Mouse (Mus musculus): ENCODE measurements at regions not wholly inside any gene's neighbourhood (a gene's known extent, or its start where the extent isn't known, plus 50 kb on each side); places are given as distances from the start of the nearest gene placed in this dataset.

DNA sequence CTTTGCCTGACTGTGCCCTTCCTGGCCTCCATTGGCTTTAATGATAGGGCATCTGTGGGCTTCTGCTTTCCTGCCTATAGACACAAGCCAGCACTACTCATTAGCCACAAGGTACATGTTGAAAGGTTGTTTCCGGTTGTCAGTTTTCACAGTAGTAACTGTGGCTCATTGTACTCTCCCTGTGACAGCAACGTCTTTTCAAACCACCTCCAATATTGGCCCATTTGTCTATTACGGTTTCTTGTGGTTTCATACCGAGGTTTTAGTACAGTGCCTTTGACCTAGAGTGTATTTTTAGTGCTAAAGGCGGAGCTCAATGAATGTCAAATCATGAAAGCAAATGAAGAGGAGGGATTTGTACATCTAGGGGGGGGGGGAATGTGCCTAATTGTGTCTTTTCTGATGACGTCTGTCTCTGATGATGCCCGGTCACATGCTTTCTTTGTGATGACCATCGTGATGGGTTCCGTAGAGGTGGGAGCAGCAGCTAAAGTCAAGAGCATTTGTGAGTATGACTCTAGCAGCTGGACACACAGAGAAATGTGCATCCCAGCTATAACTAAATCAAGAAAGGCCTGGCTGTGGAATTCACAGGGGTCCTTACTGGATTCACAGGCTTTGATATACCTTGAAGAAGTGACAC, 1255.1 kb upstream of the A1bg start:
- Histone ChIP-seq H3K9me3 (replicated peaks) (no peaks in the 10 kb centered on the region), H3K4me1 (0 out of 2 replicates have a peak, but pooled peaks cover 7% of the 10 kb centered on the region), H3K4me3 (no peak overlapping the region), H3K27ac (replicated peaks) (no peak overlapping the region), H3K27me3 (ENCODE audit: low read depth, poor library complexity, severe bottlenecking) (no peaks in the 10 kb centered on the region), H3K36me3 (no peaks in the 10 kb centered on the region)
- DNase-seq (ENCODE audit: low spot score) = no peak
- 92% methylated on average over 9 of the region's 9 CpGs for WGBS

DNA sequence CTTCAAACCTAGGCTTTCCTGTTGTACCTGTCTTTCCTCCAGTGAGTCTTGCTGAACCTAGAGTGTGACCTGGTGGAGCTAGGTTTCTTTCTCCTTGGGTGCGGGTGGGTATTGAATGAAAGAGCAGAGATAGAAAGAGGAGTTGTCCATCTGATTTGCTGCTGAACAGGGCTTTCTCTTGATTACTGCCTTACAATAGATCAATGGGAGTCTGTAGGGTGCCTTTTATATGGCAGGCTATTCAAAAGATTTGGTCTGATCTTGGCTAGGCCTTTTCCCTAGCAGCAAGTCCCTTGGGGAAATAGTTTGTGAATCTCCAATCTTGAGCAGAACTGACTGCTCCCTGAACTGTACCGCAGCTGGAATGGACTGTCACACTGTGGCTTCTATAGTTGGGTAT, 1253.3 kb upstream of the A1bg start:
- no peaks in the 10 kb centered on the region for H3K36me3 ChIP-seq
- no peaks in the 10 kb centered on the region for H3K27me3 ChIP-seq (ENCODE audit: low read depth, poor library complexity, severe bottlenecking)
- 78% methylated on average over 2 of the region's 2 CpGs for WGBS
- no peaks in the 10 kb centered on the region for H3K9me3 ChIP-seq (replicated peaks)
- H3K27ac ChIP-seq (replicated peaks) = no peak overlapping the region
- no peak overlapping the region for H3K4me3 ChIP-seq
- 0 out of 2 replicates have a peak, but pooled peaks cover 7% of the 10 kb centered on the region for H3K4me1 ChIP-seq
- no peak for DNase-seq (ENCODE audit: low spot score)

DNA sequence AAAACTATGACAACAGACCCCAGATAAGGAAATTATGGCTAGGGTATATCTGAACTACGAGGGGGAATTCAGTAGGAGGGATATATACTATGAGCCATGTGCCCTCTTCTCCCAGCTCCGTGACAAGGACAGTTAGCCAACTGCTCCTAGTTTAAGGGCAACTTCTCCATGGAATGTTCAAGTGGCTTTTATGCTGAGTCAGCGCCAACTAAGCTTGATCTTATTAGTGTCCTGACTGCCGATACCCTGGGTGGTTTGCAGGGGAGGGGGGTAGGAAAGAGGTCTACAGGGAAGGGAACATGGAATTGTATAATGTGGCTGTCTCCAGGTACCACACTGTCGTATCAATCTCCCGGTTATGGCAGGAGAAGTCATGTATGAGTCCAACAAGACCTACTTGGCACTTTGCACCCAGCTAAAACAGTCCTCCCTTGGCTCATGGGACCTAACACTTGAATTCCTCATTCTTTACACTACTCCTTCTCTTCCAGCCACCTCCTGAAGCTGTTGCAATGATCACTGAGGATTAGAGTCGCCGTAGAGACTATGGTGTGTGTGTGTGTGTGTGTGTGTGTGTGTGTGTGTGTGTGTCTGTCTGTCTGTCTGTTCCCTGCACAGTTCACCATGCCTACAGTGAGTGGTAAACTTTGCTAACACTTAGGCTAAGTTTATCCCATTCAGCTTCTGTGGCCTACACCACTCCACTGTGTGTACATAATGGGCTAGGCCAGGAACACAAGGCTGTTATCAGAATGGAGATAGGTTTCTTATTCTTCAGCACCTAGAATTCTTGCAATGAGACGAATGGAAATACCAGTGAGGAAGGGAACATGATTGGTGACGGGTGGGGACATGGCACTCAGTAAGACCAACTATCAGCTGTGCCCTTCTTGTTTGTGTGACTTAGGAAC, 1251.1 kb upstream of the A1bg start:
- no peaks in the 10 kb centered on the region for H3K27me3 ChIP-seq (ENCODE audit: low read depth, poor library complexity, severe bottlenecking)
- no peak for DNase-seq (ENCODE audit: low spot score)
- WGBS = 92% methylated on average over 10 of the region's 10 CpGs
- H3K9me3 ChIP-seq (replicated peaks) = no peaks in the 10 kb centered on the region
- H3K27ac ChIP-seq (replicated peaks) = no peak overlapping the region
- H3K4me3 ChIP-seq = no peak overlapping the region
- no peaks in the 10 kb centered on the region for H3K36me3 ChIP-seq
- H3K4me1 ChIP-seq = 0 out of 2 replicates have a peak, but pooled peaks cover 7% of the 10 kb centered on the region

DNA sequence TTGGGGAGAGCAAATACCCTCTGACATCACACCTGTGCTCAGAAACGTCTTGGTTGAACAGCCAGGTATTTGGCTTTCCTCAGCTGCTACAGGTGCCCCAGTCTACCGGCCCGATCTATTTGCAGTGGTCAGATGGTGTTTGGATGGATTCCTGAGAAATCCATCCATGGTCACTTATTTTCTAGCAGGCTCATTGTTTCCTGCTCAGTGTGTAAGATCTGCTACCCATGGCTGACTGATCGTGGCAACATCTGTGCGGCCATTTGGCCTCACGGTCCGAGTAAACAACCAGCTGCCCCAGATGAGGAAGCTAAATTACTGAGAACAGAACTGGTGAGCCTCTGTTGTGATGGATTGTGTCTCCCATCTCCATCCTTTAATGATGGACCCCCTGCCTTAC, 1248.8 kb upstream of the A1bg start:
- Histone ChIP-seq H3K27me3 (ENCODE audit: low read depth, poor library complexity, severe bottlenecking) (no peaks in the 10 kb centered on the region), H3K27ac (replicated peaks) (no peak overlapping the region), H3K4me3 (no peak overlapping the region), H3K4me1 (0 out of 2 replicates have a peak, but pooled peaks cover 7% of the 10 kb centered on the region), H3K9me3 (replicated peaks) (no peaks in the 10 kb centered on the region), H3K36me3 (no peaks in the 10 kb centered on the region)
- 77% methylated on average over 7 of the region's 7 CpGs for WGBS
- DNase-seq (ENCODE audit: low spot score) = no peak

DNA sequence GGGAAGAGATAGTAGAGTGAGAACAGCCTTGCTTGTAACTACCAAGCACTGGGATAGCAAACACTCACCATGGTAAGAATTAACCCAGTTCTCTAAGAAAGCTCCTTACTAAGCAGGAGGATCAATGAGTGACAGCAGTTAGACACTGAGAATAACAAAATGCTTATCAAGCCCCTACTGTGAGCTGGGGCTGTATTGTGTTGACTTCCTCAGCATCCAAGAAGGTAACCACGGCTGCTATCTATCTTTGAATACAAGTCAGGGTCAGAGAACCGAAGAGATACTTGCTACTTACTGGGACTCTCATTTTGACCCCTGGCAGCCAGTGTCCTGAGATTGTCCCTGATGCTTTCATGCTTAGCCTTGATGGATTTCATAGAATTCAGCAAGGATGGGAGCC, 1248.4 kb upstream of the A1bg start:
- Histone ChIP-seq H3K36me3 (no peaks in the 10 kb centered on the region), H3K9me3 (replicated peaks) (no peaks in the 10 kb centered on the region), H3K27me3 (ENCODE audit: low read depth, poor library complexity, severe bottlenecking) (no peaks in the 10 kb centered on the region), H3K4me3 (no peak overlapping the region), H3K27ac (replicated peaks) (no peak overlapping the region), H3K4me1 (0 out of 2 replicates have a peak, but pooled peaks cover 5% of the 10 kb centered on the region)
- no peak for DNase-seq (ENCODE audit: low spot score)
- WGBS = 42% methylated on average over 2 of the region's 2 CpGs

DNA sequence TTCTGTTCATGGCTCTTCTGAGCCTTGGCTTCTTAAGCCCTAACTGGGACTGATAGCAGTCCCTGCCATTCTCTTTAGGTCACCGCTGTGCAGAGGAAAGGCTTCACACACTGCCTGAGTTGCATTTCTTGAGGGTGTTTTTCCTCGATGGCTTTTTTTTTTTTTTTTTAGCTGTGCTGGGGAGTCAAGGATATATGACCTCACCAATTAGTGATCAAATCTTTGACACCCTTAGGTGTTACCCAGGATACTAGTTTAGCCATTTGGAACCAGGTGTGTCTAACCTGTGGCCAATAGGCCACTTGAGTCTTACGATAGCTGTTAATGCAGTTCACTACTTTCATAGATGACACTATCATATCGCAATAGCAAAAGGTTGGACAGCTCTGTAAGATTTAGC, 1247.5 kb upstream of the A1bg start:
- Histone ChIP-seq H3K36me3 (no peaks in the 10 kb centered on the region), H3K9me3 (replicated peaks) (no peaks in the 10 kb centered on the region), H3K27me3 (ENCODE audit: low read depth, poor library complexity, severe bottlenecking) (no peaks in the 10 kb centered on the region), H3K4me3 (no peak overlapping the region), H3K4me1 (no peaks in the 10 kb centered on the region), H3K27ac (replicated peaks) (no peak overlapping the region)
- WGBS = 96% methylated on average over 4 of the region's 4 CpGs
- DNase-seq (ENCODE audit: low spot score) = no peak

DNA sequence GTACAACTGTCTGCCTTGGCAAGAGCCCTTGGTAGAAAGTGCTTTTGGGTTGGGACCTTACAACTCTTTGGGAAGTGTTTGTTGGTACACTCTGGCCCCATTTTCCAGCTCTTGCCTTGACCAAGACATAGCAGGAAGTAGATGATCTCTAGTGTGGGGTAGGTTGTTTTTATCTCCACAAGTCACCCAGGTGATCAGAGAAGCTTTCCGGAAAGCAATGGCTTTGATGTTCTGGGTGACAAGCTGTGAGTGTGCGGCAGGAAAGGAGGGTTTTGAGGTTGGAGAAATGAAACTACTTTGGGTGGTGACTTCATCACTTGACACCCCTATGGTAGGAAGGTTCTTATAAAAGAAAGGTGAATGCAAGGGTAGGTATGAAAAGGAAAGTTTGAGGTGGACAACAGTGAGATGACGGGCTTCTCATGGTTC, 1246.8 kb upstream of the A1bg start:
- H3K4me1 ChIP-seq = no peaks in the 10 kb centered on the region
- whole genome bisulfite sequencing = 94% methylated on average over 3 of the region's 3 CpGs
- H3K36me3 ChIP-seq = no peaks in the 10 kb centered on the region
- DNase-seq (ENCODE audit: low spot score) = no peak
- no peak overlapping the region for H3K4me3 ChIP-seq
- no peak overlapping the region for H3K27ac ChIP-seq (replicated peaks)
- no peaks in the 10 kb centered on the region for H3K27me3 ChIP-seq (ENCODE audit: low read depth, poor library complexity, severe bottlenecking)
- no peaks in the 10 kb centered on the region for H3K9me3 ChIP-seq (replicated peaks)

- 95% methylated on average over 8 of the region's 8 CpGs for WGBS
- Histone ChIP-seq H3K4me3 (no peak overlapping the region), H3K4me1 (no peaks in the 10 kb centered on the region), H3K27ac (replicated peaks) (no peak overlapping the region), H3K36me3 (no peaks in the 10 kb centered on the region), H3K9me3 (replicated peaks) (no peaks in the 10 kb centered on the region), H3K27me3 (ENCODE audit: low read depth, poor library complexity, severe bottlenecking) (no peaks in the 10 kb centered on the region)
- no peak for DNase-seq (ENCODE audit: low spot score)
Measured at GRCm38 (mm10) chr15:62168958-62169590, 1246.3 kb upstream of the A1bg start.

DNA sequence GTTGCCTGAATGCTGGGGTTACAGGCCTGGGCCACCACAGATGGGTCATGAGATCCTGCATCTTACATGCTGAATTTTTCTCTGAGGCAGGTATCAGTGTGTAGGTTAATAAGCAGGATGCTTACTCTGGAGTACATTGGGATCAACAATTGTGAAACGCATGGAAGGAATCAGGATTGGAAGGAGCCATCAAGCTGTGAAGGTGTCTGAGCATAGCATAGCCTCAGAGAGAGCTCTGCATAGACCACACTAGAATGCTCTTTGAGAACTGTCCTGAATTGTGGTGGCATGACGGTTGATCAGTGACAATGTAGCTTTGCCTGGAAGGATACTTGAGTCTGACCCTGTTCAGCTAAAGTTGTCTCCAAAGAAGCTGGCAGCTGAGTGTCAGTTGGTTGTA, 1245.7 kb upstream of the A1bg start:
- H3K9me3 ChIP-seq (replicated peaks) = no peaks in the 10 kb centered on the region
- H3K27ac ChIP-seq (replicated peaks) = no peak overlapping the region
- no peaks in the 10 kb centered on the region for H3K36me3 ChIP-seq
- WGBS = 94% methylated on average over 2 of the region's 2 CpGs
- no peaks in the 10 kb centered on the region for H3K4me1 ChIP-seq
- DNase-seq (ENCODE audit: low spot score) = no peak
- no peak overlapping the region for H3K4me3 ChIP-seq
- H3K27me3 ChIP-seq (ENCODE audit: low read depth, poor library complexity, severe bottlenecking) = no peaks in the 10 kb centered on the region

- Histone ChIP-seq H3K36me3 (no peaks in the 10 kb centered on the region), H3K9me3 (replicated peaks) (no peaks in the 10 kb centered on the region), H3K27me3 (ENCODE audit: low read depth, poor library complexity, severe bottlenecking) (no peaks in the 10 kb centered on the region), H3K4me1 (no peaks in the 10 kb centered on the region), H3K4me3 (no peak overlapping the region), H3K27ac (replicated peaks) (no peak overlapping the region)
- no peak for DNase-seq (ENCODE audit: low spot score)
- WGBS = 90% methylated on average over 5 of the region's 5 CpGs
Measured at GRCm38 (mm10) chr15:62166786-62167185, 1244.0 kb upstream of the A1bg start.

DNA sequence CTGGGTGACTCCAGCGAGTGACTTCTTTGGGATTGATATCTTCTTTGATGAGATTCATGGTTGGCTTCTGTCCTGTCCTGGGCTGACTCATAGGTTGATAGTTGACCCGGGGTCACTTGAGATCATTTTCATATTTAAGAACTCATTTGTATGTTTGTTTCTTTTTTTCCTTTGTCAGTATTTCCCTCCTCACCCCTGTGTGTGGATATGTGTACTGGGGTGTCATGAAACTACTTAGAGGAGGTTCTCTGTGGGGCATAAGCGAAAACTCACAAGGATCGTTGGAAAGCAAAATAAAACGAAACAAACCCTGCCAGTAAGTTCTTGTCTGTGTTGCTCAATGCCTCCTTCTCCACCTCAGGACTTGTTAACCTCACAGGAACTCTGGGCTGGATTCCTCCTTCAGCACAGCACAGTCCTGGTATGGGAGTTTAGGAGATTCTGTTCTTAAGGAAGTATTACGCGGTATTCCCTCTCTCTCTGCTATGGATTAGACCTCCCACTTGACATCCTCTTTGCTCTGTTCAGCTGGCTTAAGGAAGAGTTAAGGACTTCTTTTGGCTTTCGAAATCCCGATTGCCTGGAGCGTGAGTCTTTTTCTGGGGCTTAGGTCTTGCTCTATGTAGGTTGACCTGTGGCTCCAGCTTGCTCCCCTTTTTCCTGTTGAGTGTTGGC, 1243.2 kb upstream of the A1bg start:
- H3K27me3 ChIP-seq (ENCODE audit: low read depth, poor library complexity, severe bottlenecking) = no peaks in the 10 kb centered on the region
- H3K9me3 ChIP-seq (replicated peaks) = no peaks in the 10 kb centered on the region
- WGBS = 90% methylated on average over 10 of the region's 10 CpGs
- H3K36me3 ChIP-seq = no peaks in the 10 kb centered on the region
- DNase-seq (ENCODE audit: low spot score) = no peak
- H3K4me3 ChIP-seq = no peak overlapping the region
- no peak overlapping the region for H3K27ac ChIP-seq (replicated peaks)
- H3K4me1 ChIP-seq = no peaks in the 10 kb centered on the region

- H3K4me1 ChIP-seq = no peaks in the 10 kb centered on the region
- H3K27ac ChIP-seq (replicated peaks) = no peak overlapping the region
- no peaks in the 10 kb centered on the region for H3K27me3 ChIP-seq (ENCODE audit: low read depth, poor library complexity, severe bottlenecking)
- no peaks in the 10 kb centered on the region for H3K36me3 ChIP-seq
- H3K4me3 ChIP-seq = no peak overlapping the region
- DNase-seq (ENCODE audit: low spot score) = no peak
- H3K9me3 ChIP-seq (replicated peaks) = no peaks in the 10 kb centered on the region
- 95% methylated on average over 9 of the region's 9 CpGs for WGBS
Measured at GRCm38 (mm10) chr15:62164766-62165410, 1242.1 kb upstream of the A1bg start.

Measured in midbrain, embryonic 10.5 days (tissue).